Mouse (Mus musculus): ENCODE measurements around the gene Rpl24. TPM values are rescaled to one million over a fixed set of nuclear protein-coding genes. Genes with fewer than 3 reads are reported as not detected.

The Rpl24 gene
- total RNA-seq (2023; ENCODE audit: inconsistent age) = 737 to 828 TPM (median 791 TPM) in 4 replicates

DNA sequence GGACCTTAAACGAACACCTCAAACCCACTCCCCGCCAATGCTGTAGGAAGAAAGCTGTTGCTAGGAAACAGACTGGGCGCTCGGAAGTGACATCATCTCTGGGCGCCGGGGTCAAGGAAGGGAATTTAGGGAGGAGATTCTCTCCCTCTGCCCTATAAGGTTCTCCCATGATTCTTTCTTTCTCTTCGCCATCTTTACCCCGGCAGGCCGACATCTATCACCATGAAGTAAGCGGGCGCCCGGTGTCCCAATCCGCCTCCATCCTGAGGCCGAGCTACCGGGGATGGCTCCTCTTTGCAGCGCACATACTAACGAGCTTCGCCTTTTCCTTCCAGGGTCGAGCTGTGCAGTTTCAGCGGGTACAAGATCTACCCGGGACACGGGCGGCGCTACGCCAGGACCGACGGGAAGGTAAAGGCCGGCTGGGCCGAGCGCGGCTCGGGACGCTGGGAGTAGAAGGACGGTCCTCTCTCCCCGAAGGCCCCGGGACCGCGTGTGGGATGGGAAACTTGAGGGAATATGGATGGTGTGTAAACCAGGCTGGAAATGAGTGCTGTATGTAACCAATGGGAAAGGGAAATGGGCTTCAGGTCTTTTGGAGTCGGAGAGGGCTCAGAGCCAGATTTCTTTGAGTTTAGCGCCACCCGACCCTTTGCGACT is at the start of gene Rpl24:
Rpl24 (plus strand) TSS at position 64 of the 660 bp plus-strand sequence.

DNA sequence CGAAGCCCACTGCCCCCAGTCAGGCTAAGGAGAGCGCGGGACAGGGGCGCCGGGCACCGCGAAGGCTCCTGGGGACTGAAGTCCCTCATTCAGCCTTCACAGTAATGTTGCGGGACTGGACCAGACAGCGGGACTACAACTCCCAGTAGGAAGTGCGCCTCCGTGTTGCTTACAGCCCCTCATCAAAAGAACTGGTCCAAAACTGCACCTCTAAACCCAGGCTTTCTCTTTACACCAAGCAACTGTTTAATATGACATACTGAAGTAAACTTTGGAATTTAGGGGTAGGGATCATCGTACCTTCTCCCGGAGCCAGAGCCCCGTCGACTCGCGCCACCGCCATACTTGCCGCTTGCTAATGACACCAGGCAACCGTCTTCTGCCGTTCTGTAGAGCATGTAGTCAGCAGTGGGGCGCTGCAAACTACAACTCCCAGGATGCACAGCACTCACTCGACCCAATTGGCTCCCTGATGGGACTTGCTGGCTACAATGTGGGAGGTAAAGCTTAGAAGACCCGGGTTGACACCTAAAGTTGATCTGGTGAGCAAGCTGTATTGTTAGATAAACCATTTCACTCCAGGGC is 31.5 kb upstream of the Rpl24 start, which contains the start of gene Cep97:
Cep97 (minus strand) TSS at position 403 of the 585 bp plus-strand sequence.

DNA sequence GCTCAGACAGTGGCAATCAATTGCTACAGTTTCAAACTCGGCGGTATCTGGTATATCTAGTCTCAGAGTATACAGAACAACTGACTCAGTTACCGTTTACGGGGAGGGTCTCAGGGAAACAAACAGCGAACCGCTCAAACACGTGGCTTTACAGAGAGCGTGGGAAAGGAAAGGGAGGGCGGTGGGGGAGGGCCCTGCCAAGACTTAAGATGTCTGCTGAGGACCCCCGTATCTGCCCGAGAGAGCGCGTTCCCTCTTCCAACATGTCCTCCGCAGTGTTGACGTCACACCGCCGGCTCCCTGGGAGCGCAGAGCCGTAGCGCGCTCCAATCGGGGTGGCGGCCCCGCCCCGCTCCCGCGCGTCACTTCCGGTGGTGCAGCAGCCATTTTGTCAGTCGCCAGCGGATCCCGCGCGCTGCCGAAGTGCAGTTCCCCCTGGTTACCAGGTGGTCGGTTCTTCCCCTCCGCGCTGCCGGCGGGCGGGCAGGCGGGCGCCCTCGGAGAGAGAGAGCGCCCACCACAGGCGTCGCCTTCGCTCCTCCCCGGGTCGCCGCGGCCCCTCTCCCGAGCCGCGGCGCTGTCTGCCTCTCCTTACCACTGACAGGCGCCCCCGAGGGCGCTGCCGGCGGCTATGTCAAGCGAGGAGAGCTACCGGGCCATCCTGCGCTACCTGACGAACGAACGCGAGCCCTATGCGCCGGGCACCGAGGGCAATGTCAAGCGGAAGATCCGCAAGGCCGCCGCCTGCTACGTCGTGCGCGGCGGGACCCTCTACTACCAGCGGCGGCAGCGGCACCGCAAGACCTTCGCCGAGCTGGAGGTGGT is 7.6 kb downstream of the Rpl24 start, which contains the start of gene Zbtb11:
Zbtb11 (plus strand) TSS at position 453 of the 825 bp plus-strand sequence.

Other genes starting within 250 kb of the Rpl24 start
- 80.3 to 97.6 TPM (median 92.2 TPM) in 4 replicates for gene Nfkbiz, start 127.4 kb upstream of the Rpl24 start, total RNA-seq (2023; ENCODE audit: inconsistent age)
- gene Nxpe3, start 71.0 kb upstream of the Rpl24 start, total RNA-seq (2023; ENCODE audit: inconsistent age) = 23.6 to 25.8 TPM (median 24.3 TPM) in 4 replicates
- 12.1 to 13.0 TPM (median 12.5 TPM) in 4 replicates for gene Cep97, start 31.4 kb upstream of the Rpl24 start, total RNA-seq (2023; ENCODE audit: inconsistent age)
- 39.3 to 45.8 TPM (median 42.1 TPM) in 4 replicates for gene Zbtb11, start 7.6 kb downstream of the Rpl24 start, total RNA-seq (2023; ENCODE audit: inconsistent age)
- gene Pcnp, start 63.5 kb downstream of the Rpl24 start, total RNA-seq (2023; ENCODE audit: inconsistent age) = 106 to 114 TPM (median 107 TPM) in 4 replicates
- 12.1 to 15.2 TPM (median 14.6 TPM) in 4 replicates for gene Trmt10c, start 71.5 kb downstream of the Rpl24 start, total RNA-seq (2023; ENCODE audit: inconsistent age)
- gene Senp7, start 82.1 kb downstream of the Rpl24 start, total RNA-seq (2023; ENCODE audit: inconsistent age) = 84.9 to 88.4 TPM (median 86.0 TPM) in 4 replicates
- gene Impg2, start 238.0 kb downstream of the Rpl24 start, total RNA-seq (2023; ENCODE audit: inconsistent age) = 2.2 to 3.4 TPM (median 2.8 TPM) in 4 replicates

Measured in B cell, adult (primary cell).